Mouse (Mus musculus) erythroblast, embryonic 14.5 days (primary cell): Measurements from ENCODE around the gene Ikbip.

Experiments
- GATA1 ChIP-seq: IDR thresholded peaks from 2 replicates; pipeline ENCODE4 v1.6.1; 2012; ENCODE audit warnings: low read length, inconsistent platforms, mixed read lengths
- TAL1 ChIP-seq: IDR thresholded peaks from 3 replicates; pipeline ENCODE4 v1.6.1; 2012; ENCODE audit warnings: low read length, inconsistent platforms, mixed read lengths

DNA sequence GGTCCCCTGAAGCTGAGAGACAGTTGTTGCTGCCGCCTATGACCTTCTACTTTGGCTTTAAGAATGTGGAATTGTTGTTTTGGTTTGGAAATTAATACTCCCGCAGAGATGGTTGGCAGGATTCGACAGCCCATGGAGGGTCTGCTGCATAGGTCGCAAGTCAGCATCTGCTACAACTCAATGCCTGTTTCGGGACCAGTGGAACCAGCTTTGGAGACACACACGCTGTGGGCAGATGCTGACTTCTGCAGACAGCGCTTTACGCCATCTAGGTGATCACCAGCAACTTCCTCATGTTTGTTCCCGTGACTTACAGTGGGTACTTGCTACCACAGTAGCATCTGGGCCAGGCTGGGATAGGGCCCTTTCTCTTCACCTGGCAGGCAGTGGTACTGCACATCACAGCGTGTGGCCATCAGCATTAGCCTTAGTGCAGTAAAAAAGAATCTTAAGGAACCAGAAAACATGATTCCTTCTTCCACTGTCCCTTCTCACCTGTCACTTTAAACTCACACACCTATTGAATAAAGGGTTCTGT is 60.0 kb downstream of the Ikbip start:
- TF ChIP-seq GATA1, result no peak
- no peak for TF ChIP-seq TAL1
